Mouse (Mus musculus): ENCODE measurements around the gene Gm10477. TPM values are rescaled to one million over a fixed set of nuclear protein-coding genes. Genes with fewer than 3 reads are reported as not detected.
"Not testable (repeated sequence)": the region's sequence is repeated elsewhere in the genome, so short reads cannot be mapped to it uniquely, and the experiment has no call there.

Gm10477 gene
- not detected for total RNA-seq (2021)
- long read RNA-seq, experiment 1: 0 reads
- long read RNA-seq, experiment 2: 0 reads

DNA sequence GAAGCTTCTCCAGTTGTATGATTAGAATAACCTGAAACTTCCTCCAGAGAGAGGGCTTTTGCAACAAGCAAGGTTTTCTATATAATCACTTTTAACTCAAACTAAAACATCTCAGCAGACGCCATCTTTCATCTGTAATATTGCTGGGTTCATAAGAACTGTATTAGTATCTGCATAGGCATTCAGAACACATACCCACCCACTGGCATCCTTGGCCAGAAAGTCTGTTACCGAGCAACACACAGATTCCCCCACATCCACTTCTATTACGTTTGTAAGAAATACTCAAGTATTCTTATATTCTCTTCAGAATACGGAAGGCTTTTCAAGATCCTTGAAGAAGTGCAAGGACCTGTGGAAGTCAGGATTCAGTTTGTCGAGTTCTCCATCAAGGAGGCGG lies at the start of gene Gm10477:
Gm10477 (plus strand) TSS at position 301 of the 400 bp plus-strand sequence.
- intact Hi-C loops (cut with DNase I); DNase-seq: not testable (repeated sequence)

DNA sequence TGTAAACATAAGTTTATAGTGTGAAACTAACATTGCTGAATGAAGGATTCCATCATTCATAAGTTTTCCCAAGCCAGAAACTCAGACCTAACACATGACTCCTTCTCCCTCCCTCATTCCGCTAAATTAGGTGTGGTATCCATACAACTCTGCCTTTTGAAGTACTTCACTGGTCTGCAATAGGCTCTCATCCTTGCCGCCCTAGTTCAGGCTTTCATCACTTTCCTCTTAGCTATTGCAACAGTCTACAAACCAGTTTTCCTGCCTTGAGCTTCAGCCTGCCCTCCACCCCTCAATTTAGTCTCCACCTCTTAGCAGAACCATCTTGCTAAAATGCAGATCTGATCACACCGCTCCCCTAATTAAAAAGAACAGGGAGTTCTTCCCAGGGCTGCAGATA lies 47.0 kb upstream of the Gm10477 start:
- DNase-seq: no peak
- intact Hi-C loops (cut with DNase I): loop anchor here (10.0 kb wide), 1 partner anchor 133 kb away; the partner anchor contains the start of gene Zfp449

DNA sequence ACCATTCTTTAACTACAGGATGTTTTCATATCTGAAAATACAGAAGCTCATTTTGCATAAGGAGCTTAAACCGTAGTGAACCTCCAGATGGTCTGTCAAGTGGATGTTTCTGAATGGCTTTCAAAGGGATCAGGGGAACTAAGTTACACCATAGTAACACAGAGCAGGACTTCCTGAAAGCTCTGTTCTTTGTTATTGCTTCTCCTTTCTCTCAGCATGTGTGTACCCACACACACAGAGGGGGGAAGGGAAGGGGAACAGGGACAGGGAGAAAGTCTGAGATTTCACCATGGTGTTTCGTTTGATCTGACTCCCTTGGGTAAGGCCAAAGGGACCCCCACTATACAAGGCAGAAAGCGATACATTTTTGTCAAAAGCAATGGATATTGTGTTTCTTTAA lies 42.6 kb upstream of the Gm10477 start:
- DNase-seq: no peak
- intact Hi-C loops (cut with DNase I): no loop called here

DNA sequence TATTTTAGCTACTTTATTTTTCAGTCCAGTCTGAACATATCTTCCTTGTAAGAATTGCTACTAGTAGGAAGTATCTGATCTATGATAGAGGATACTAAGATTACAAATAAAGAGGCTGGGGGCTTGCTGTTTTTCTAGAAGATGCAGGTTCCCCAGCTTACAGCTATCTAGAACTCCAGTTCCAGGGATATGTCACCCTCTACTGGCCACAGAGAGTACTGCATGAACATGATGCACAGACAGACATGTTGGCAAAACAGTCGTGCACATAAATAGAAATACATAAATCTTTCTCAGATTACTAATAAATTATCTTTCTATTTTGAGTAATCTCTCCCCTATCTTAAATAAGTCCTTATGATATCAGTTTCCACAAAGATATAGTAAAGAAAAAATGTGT lies 34.8 kb upstream of the Gm10477 start:
- intact Hi-C loops (cut with DNase I): loop anchor here (1.0 to 2.0 kb wide), 2 partner anchors 35 to 62 kb away; partner anchors contain the start of gene Ints6l
- DNase-seq: peak; percentile 70 to 87

DNA sequence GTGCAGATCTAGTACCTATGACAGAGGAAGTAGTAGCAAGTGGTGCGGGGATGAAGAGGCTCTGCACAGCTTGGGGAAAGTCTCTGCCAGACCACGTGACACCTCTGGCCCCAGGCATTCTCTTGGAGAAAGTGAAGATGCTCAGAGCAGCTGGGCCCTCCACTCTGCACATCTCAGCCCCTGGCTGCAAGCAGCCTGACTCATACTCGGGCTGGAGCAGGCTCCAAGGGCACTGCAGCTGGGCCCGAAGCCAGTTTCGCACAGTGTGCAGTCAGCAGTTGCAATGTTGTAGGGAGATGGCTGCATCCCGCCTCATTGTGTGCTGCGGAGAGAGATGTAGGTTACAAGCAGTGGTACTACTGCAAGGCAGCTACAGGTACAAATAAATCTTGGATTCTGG lies 27.3 kb upstream of the Gm10477 start:
- intact Hi-C loops (cut with DNase I): no loop called here
- peak; percentile 10 to 16 for DNase-seq

DNA sequence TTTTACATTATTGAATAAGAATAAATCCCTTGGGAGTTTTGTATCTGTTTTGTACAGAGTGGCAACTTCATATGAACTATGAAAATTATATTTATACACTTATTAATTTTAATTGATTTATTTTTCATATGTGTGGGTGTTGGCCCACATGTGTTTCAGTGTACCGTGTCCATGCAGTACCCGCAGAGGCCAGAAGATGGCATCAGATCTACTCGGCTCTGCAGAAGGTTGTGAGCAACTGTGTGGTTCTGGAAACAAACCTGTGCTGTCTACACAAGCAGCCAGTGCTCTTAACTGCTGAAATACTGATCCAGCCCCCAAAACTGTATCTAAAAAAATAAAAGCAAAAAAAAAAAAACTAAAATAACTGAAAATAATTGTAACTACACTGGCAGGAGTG lies 6.7 kb downstream of the Gm10477 start:
- intact Hi-C loops (cut with DNase I): loop anchor here (5.0 to 10.0 kb wide), 2 partner anchors 66 to 304 kb away; partner anchors contain the start of gene Mmgt1
- DNase-seq: peak; percentile 55 to 72

DNA sequence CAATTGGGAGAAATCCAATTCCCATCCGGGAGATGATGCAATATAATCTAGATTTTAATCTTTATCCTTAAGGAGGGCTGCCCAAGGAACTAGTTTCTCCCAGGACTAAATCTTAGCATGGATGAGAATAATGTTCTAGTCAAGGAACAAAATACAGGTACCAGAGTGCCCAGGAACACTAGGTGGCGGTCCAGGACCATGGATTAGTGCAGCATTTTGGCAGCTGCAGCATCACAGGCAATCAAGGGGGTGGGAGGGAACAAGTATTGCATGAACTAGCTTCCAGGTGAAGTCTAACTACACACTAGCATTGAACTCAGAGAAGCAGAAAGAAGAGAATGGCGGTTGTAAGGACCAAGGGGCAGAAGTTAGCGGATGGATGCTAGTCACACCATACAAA lies 12.6 kb downstream of the Gm10477 start:
- peak; percentile 11 to 17 for DNase-seq
- intact Hi-C loops (cut with DNase I): loop anchor here (10.0 kb wide), 1 partner anchor 298 kb away; no protein-coding TSS in a partner anchor

DNA sequence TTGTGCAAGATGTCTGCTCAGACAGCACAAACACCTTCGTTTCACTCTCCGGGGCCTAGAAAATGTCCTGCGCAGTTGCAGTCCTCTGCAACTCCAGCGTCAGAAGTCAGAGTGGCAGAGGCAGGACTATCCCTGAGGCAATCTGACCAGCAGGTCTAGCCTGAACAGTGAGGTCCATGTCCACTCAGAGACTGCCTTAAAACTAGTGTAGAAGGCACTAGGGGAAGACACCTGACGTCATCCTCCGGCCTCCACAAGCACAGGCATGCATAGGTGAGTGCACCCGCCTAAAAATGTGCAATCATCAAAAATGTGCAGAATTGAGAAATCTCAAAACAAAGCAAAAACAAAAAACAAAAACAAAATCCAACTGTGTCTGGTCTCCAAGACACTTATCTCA lies 25.0 kb downstream of the Gm10477 start, which contains the start of gene Gm648:
Gm648 (minus strand) TSS at position 101 of the 400 bp plus-strand sequence.
- intact Hi-C loops (cut with DNase I): no loop called here
- DNase-seq: no peak

DNA sequence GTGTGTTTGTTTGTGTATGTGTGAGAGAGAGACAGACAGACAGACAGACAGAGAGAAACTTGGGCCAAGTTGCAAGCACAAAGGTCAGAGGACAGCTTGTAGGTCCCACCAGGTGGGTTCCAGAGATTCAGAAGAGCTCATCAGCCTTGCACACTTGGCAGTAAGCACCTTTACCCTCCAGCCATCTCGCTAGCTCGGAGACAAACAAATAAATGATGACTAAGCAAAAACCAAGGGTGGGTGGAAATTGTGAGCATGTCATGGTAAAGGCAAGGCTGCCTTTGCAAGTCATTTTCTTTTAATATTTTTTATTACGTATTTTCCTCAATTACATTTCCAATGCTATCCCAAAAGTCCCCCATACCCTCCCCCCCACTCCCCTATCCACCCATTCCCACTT lies 29.0 kb downstream of the Gm10477 start:
- intact Hi-C loops (cut with DNase I): no loop called here
- no peak for DNase-seq

DNA sequence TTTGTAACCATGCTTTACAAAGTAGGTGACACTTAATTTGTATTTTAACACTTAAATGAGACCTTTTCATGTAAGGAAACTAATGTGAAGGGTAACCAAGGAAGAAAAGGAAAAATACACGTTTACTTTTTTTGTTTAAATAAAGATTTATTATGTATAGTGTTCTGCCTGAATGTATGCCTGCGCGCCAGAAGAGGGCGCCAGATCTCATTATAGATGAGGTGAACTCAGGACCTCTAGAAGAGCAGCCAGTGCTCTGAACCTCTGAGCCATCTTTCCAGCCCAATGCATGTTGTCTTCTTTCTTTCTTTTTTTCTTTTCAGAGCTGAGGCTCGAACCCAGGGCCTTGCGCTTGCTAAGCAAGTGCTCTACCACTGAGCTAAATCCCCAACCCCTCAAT lies 47.9 kb downstream of the Gm10477 start:
- intact Hi-C loops (cut with DNase I): no loop called here
- DNase-seq: peak; percentile 11 to 29

Other genes with a start within 250 kb of the Gm10477 start
- gene Zfp449, start 178.3 kb upstream of the Gm10477 start, total RNA-seq (2021): 1 to 10 TPM; 4.1 to 4.9 TPM
- under 1 TPM; 0.15 to 0.22 TPM for gene Smim10l2a, start 150.2 kb upstream of the Gm10477 start, total RNA-seq (2021)
- 1 to 10 TPM in 1 of 2 experiments, under 1 TPM in 1; 0.98 to 1.4 TPM for gene Gm2174, start 76.8 kb upstream of the Gm10477 start, total RNA-seq (2021)
- gene Ints6l, start 69.9 kb upstream of the Gm10477 start, total RNA-seq (2021): 10 to 100 TPM; 10.9 to 11.3 TPM
- gene Gm648, start 24.9 kb downstream of the Gm10477 start, total RNA-seq (2021): not detected
- 10 to 100 TPM; 26.3 to 28.6 TPM for gene Mmgt1, start 73.3 kb downstream of the Gm10477 start, total RNA-seq (2021)
- gene Slc9a6, start 85.0 kb downstream of the Gm10477 start, total RNA-seq (2021): 10 to 100 TPM; 18.2 to 20.3 TPM
- gene Fhl1, start 207.0 kb downstream of the Gm10477 start, total RNA-seq (2021): 100 to 1,000 TPM in 1 of 2 experiments, 10 to 100 TPM in 1; 98.3 to 107 TPM